Mouse (Mus musculus): Measurements from ENCODE around the gene Stam. TPM values are rescaled to one million over a fixed set of nuclear protein-coding genes. Genes with fewer than 3 reads are reported as not detected.

The Stam gene
- polyA plus RNA-seq, 1 experiment = 18.2 TPM

GRCm38 (mm10) chr2:14151854-14152253 is 78.0 kb downstream of the Stam start:
- no peaks in the 10 kb centered on the region for H3K4me1 ChIP-seq (ENCODE audit: control insufficient read depth, insufficient read depth, low read length)
- WGBS = 82% methylated on average over 6 of the region's 6 CpGs
- no peak overlapping the region for H3K27ac ChIP-seq (ENCODE audit: control insufficient read depth, insufficient read depth, low read depth, low read length, poor library complexity)
- no peak overlapping the region for H3K4me3 ChIP-seq (replicated peaks; ENCODE audit: control insufficient read depth, low read depth, low read length)
- no peak for TF ChIP-seq POLR2A (IDR thresholded peaks at IDR 0.05; ENCODE audit: borderline replicate concordance, control insufficient read depth, low read depth, low read length)
- TF ChIP-seq CTCF (IDR thresholded peaks at IDR 0.05; ENCODE audit: control insufficient read depth, insufficient read depth, low read length) = no peak

GRCm38 (mm10) chr2:14159047-14159446 is 85.1 kb downstream of the Stam start:
- TF ChIP-seq POLR2A (IDR thresholded peaks at IDR 0.05; ENCODE audit: borderline replicate concordance, control insufficient read depth, low read depth, low read length) = no peak
- TF ChIP-seq CTCF (IDR thresholded peaks at IDR 0.05; ENCODE audit: control insufficient read depth, insufficient read depth, low read length) = no peak
- Histone ChIP-seq H3K4me1 (ENCODE audit: control insufficient read depth, insufficient read depth, low read length) (no peaks in the 10 kb centered on the region), H3K27ac (ENCODE audit: control insufficient read depth, insufficient read depth, low read depth, low read length, poor library complexity) (no peak overlapping the region), H3K4me3 (replicated peaks; ENCODE audit: control insufficient read depth, low read depth, low read length) (no peak overlapping the region)
- 85% methylated on average over 3 of the region's 3 CpGs for WGBS

- Histone ChIP-seq H3K27ac (ENCODE audit: control insufficient read depth, insufficient read depth, low read depth, low read length, poor library complexity) (no peak overlapping the region), H3K4me1 (ENCODE audit: control insufficient read depth, insufficient read depth, low read length) (no peaks in the 10 kb centered on the region), H3K4me3 (replicated peaks; ENCODE audit: control insufficient read depth, low read depth, low read length) (no peak overlapping the region)
- TF ChIP-seq POLR2A (IDR thresholded peaks at IDR 0.05; ENCODE audit: borderline replicate concordance, control insufficient read depth, low read depth, low read length) (no peak), CTCF (IDR thresholded peaks at IDR 0.05; ENCODE audit: control insufficient read depth, insufficient read depth, low read length) (no peak)
- 53% methylated on average over 2 of the region's 2 CpGs for WGBS
Measured at GRCm38 (mm10) chr2:14159756-14160155, 85.9 kb downstream of the Stam start.

- 5% methylated on average over 5 of the region's 5 CpGs for WGBS
- Histone ChIP-seq H3K27ac (ENCODE audit: control insufficient read depth, insufficient read depth, low read depth, low read length, poor library complexity) (0 out of 2 replicates have a peak overlapping the region, but pooled peaks have one; percentile 13), H3K4me1 (ENCODE audit: control insufficient read depth, insufficient read depth, low read length) (peaks cover 2% of the 10 kb centered on the region; the same call in 1 of the 2 replicates), H3K4me3 (replicated peaks; ENCODE audit: control insufficient read depth, low read depth, low read length) (no peak overlapping the region)
- TF ChIP-seq POLR2A (IDR thresholded peaks at IDR 0.05; ENCODE audit: borderline replicate concordance, control insufficient read depth, low read depth, low read length) (no peak), CTCF (IDR thresholded peaks at IDR 0.05; ENCODE audit: control insufficient read depth, insufficient read depth, low read length) (no peak)
Measured at GRCm38 (mm10) chr2:14164459-14165030, 90.6 kb downstream of the Stam start.

GRCm38 (mm10) chr2:14165066-14165465 is 91.2 kb downstream of the Stam start:
- Histone ChIP-seq H3K4me1 (ENCODE audit: control insufficient read depth, insufficient read depth, low read length) (peaks cover 2% of the 10 kb centered on the region; the same call in 1 of the 2 replicates), H3K27ac (ENCODE audit: control insufficient read depth, insufficient read depth, low read depth, low read length, poor library complexity) (0 out of 2 replicates have a peak overlapping the region, but pooled peaks have one; percentile 13), H3K4me3 (replicated peaks; ENCODE audit: control insufficient read depth, low read depth, low read length) (no peak overlapping the region)
- WGBS = 50% methylated on average over 2 of the region's 2 CpGs
- no peak for TF ChIP-seq POLR2A (IDR thresholded peaks at IDR 0.05; ENCODE audit: borderline replicate concordance, control insufficient read depth, low read depth, low read length)
- no peak for TF ChIP-seq CTCF (IDR thresholded peaks at IDR 0.05; ENCODE audit: control insufficient read depth, insufficient read depth, low read length)

- Histone ChIP-seq H3K4me1 (ENCODE audit: control insufficient read depth, insufficient read depth, low read length) (peaks cover 2% of the 10 kb centered on the region; the same call in 1 of the 2 replicates), H3K4me3 (replicated peaks; ENCODE audit: control insufficient read depth, low read depth, low read length) (no peak overlapping the region), H3K27ac (ENCODE audit: control insufficient read depth, insufficient read depth, low read depth, low read length, poor library complexity) (peak overlapping the region; percentile 57)
- WGBS = 25% methylated on average over 3 of the region's 3 CpGs
- TF ChIP-seq CTCF (IDR thresholded peaks at IDR 0.05; ENCODE audit: control insufficient read depth, insufficient read depth, low read length) = no peak
- TF ChIP-seq POLR2A (IDR thresholded peaks at IDR 0.05; ENCODE audit: borderline replicate concordance, control insufficient read depth, low read depth, low read length) = no peak
Measured at GRCm38 (mm10) chr2:14165618-14166344, 91.9 kb downstream of the Stam start.

- Histone ChIP-seq H3K4me3 (replicated peaks; ENCODE audit: control insufficient read depth, low read depth, low read length) (no peak overlapping the region), H3K4me1 (ENCODE audit: control insufficient read depth, insufficient read depth, low read length) (peaks cover 2% of the 10 kb centered on the region; the same call in 1 of the 2 replicates)
- TF ChIP-seq POLR2A (IDR thresholded peaks at IDR 0.05; ENCODE audit: borderline replicate concordance, control insufficient read depth, low read depth, low read length) (no peak), CTCF (IDR thresholded peaks at IDR 0.05; ENCODE audit: control insufficient read depth, insufficient read depth, low read length) (no peak)
Measured at GRCm38 (mm10) chr2:14167721-14168120, 93.8 kb downstream of the Stam start.

GRCm38 (mm10) chr2:14174334-14174733 is 100.4 kb downstream of the Stam start, which contains the start of gene Tmem236:
Gene Tmem236 (plus strand): TSS chr2:14174523.
- TF ChIP-seq CTCF (IDR thresholded peaks at IDR 0.05; ENCODE audit: control insufficient read depth, insufficient read depth, low read length) (no peak), POLR2A (IDR thresholded peaks at IDR 0.05; ENCODE audit: borderline replicate concordance, control insufficient read depth, low read depth, low read length) (no peak)
- 85% methylated on average over 3 of the region's 3 CpGs for WGBS
- no peak within 1 kb of the TSS for H3K27ac ChIP-seq (ENCODE audit: control insufficient read depth, insufficient read depth, low read depth, low read length, poor library complexity)

More at GRCm38 (mm10) chr2:14167721-14168120, 93.8 kb downstream of the Stam start:
- H3K27ac ChIP-seq (ENCODE audit: control insufficient read depth, insufficient read depth, low read depth, low read length, poor library complexity) = no peak overlapping the region

More at GRCm38 (mm10) chr2:14174334-14174733, 100.4 kb downstream of the Stam start, which contains the start of gene Tmem236:
- Histone ChIP-seq H3K4me1 (ENCODE audit: control insufficient read depth, insufficient read depth, low read length) (no peaks in the 10 kb centered on the region), H3K4me3 (replicated peaks; ENCODE audit: control insufficient read depth, low read depth, low read length) (no peak within 1 kb of the TSS)
